Mouse (Mus musculus) 3134 (cell line): Measurements from ENCODE around the gene Olfr1472.
"Not testable (repeated sequence)": the region's sequence is repeated elsewhere in the genome, so short reads cannot be mapped to it uniquely, and the experiment has no call there.

Experiments
- DNase-seq: peaks from one replicate; pipeline ENCODE4 v3.0.0-alpha.2; 2011; ENCODE audit warnings: low spot score; ENCODE audit not compliant: insufficient read length; ENCODE audit errors: extremely low read depth

Gene Olfr1472

DNA sequence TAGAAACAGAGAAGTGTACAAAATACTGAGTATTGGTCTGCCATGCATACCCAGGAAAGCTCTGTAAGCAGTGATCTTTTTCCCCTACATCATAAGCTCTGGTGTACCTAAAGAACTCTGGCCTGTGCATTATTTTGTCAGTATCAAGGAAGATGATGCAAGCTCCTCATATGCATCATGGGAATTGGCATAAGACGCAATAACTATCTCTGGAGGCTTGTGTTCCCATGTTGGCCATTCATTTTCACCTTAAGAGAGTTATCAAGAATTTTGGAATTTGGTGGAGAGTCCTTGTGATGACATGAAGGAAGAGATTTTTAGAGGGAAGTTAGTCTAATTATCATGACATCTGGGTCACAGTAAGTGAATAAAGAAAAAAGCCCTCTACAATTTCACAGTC lies at the start of gene Olfr1472:
Gene Olfr1472 (minus strand): TSS at position 101 of the 400 bp plus-strand sequence.
- DNase-seq: no peak

DNA sequence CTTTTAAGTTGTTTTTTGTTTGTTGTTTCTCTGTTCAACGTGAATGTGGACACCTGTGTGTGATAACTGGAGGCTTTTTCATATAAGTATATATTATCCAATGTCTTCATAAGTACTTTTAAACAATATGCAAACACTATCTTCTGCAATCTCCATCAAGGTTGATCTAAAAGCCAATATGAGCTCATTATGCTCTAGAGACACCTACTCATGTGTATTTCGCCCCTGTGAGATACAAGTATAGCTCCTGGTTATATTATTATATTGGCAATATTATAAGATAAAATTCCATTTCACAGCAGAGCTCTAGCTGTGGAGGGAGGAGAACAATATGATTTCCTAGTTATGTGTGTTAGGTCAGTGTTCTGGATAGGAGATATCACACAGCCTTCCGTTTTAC lies 44.4 kb upstream of the Olfr1472 start, which contains the start of gene Olfr1477:
Gene Olfr1477 (plus strand): TSS at position 301 of the 400 bp plus-strand sequence.
- no peak for DNase-seq

DNA sequence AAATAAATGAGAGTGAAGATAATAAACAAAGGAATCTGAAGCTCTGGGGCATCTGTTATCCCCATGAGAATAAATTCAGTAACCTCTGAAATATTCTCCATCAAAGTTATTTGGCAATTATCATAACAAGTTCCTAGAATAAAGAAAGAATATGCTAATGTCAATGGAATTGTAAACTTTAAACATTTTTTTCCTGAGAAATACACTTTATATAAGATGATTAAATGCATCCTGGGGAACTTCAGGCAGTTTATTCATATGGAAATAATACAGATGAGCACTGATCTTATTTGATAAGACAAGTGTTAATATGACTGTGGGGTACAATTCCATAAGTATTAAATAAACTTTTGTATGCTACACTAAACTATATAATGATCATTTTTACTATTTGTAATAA lies 24.2 kb upstream of the Olfr1472 start, which contains the start of gene Olfr1475:
Gene Olfr1475 (minus strand): TSS at position 101 of the 400 bp plus-strand sequence.
- DNase-seq: no peak

DNA sequence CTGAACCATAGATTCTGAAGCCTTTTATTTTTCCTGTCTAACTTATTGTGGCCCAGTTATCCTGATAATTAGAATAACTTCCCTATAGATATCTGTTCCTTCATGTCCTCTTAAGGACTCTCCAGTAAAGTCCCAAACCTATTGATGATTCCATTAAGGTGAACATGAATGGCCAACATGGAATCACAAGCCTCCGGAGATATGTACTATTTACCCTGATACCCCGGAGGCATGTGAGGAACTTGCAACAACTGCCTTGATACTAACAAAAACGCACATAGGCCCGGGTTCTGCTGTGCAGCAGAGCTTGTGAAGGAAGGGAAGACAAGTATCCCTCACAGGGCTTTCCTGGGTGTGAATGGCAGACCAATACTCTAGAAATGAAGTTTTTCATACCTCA lies 13.4 kb upstream of the Olfr1472 start, which contains the start of gene Olfr1474:
Gene Olfr1474 (plus strand): TSS at position 301 of the 400 bp plus-strand sequence.
- not testable (repeated sequence) for DNase-seq

DNA sequence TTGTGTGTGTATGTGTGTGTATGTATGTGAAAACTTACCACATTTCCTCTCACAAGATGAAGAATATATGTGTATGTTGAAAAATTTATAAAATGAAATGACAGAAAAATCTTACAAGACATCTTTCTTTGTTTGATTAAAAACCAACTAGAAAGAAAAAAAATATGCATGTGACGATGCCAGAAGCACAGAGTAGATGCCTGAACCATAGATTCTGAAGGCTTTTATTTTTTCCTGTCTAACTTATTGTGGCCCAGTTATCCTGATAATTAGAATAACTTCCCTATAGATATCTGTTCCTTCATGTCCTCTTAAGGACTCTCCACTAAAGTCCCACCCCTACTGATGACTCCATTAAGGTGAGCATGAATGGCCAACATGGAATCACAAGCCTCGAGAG lies 12.8 kb downstream of the Olfr1472 start, which contains the start of gene Olfr1471:
Gene Olfr1471 (plus strand): TSS at position 301 of the 400 bp plus-strand sequence.
- DNase-seq: not testable (repeated sequence)

DNA sequence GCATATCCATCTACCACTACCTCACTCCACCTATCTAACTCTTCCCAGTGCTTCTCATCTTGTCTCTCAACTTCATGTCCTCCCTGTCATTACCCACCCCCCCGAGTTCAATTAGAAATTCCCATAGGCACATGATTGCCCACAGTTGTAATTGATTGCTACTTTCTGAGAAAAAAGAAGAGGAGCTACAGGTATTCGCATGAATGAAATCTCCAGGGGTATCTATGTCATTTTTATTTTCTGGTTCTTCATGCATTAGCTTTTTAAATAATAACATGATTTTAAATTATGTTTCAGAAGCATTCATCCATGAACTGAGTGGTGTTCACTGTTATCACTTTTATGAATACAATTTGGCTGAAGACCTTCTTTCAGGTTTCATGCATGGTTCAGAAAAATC lies 48.3 kb downstream of the Olfr1472 start, which contains the start of gene Olfr1469:
Gene Olfr1469 (plus strand): TSS at position 301 of the 400 bp plus-strand sequence.
- no peak for DNase-seq
